Mouse (Mus musculus) thymus, postnatal 0 days (tissue): ENCODE results near the gene Atrnl1. TPM values are rescaled to one million over a fixed set of nuclear protein-coding genes. Genes with fewer than 3 reads are reported as not detected.

ENCODE experiments used
- DNase-seq: peaks from one replicate; pipeline ENCODE4 v3.0.0-alpha.2; 2015; ENCODE audit warnings: low spot score
- polyA plus RNA-seq: library from polyadenylated mRNA; unstranded; fragments of >200 nt; fragmentation: Nextera tagmentation; extraction: Ambion mirVana; gene quantifications from 2 replicates; pipeline ENCODE4 v1.2.1, GENCODE M21; 2015

Atrnl1 gene
- polyA plus RNA-seq, 1 experiment from 2014 or later: 3.0 TPM

DNA sequence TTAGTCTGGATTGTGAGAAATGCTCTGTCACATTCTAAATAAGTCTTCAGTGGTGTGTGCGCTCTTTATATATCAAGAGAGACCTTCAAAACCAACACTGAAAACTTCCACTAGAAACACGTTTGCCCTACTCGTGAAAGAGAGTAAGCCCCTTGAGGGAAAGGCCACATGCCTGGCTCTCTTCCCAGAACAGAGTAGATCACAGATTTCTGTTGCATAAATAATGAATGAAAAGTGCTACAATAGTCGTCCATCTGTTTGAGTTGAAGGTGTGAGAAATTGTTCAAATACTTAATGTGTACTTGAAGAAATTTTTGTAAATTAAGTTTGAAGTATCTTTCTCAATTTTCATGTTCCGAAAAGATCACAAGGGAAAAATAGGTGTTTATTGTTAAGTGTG lies 312.2 kb downstream of the Atrnl1 start:
- no peak for DNase-seq

DNA sequence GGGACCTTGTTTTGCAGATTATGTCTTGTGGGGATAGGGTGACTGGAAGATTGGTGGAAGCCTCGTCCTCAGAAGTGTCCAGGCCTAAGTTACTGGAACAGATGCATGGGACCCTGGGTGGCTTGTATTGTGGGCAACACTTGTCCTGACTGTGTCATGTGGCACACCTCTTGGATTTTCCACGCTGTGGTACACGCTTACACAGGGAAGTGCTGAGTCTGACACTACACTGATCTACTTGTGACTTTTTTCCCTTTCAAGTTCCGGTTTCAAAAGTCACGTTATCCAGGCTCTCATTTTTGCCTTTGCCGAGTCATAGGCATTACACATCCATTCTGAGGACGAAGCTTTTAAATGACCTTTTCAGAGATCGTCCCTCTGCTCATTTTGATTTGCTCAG lies 314.0 kb downstream of the Atrnl1 start:
- no peak for DNase-seq

DNA sequence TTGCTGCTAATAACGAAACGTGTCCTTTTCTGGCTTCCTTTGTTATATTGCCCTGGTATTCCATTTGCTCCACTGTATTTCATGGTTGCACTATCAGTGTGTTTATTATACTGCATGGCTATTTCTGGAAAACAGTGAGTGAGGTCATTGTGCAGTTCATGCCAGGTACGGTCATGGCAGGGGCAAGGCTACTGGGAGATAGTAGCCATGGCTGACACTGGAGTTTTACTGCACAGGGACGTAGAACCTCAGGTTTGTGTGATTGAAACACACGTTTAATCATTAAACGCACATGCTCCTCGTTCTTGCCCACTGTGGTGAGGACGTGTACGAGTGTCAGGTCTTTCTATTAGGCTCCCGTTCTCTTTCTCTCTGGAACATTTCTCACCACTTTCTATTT lies 314.8 kb downstream of the Atrnl1 start:
- no peak for DNase-seq

DNA sequence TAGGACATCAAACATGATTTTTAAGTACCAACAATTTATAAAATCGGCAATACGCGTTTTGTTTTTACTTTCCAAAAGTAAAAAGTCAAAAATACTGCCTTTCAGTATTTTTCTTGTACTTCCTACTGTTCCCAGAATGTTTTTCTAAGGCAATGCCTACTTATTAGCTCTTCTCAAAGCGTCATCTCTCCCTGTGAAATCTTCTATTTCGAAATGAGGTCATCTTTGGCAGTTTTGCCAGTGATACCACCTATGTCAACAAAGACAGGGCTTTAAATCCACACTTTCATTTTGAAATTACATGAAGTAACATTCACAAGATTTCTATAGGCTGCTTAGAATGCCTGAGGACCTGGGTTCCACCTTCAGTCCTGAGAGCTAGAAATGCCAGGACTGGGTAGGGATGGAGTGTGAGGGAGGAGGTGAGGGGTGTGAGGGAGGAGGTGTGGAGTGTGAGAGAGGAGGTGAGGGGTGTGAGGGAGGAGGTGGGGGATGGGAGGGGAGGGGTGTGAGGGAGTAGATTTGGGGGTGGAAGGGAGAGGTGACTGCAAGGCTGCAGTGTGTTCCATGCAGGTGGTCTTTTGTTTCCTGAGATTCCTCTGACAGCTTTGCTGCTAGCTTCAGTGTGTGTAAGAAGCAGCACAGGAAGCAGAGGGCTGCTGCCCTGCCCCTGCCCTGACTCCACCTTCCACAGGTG lies 315.5 kb downstream of the Atrnl1 start:
- DNase-seq: peak; percentile 9

DNA sequence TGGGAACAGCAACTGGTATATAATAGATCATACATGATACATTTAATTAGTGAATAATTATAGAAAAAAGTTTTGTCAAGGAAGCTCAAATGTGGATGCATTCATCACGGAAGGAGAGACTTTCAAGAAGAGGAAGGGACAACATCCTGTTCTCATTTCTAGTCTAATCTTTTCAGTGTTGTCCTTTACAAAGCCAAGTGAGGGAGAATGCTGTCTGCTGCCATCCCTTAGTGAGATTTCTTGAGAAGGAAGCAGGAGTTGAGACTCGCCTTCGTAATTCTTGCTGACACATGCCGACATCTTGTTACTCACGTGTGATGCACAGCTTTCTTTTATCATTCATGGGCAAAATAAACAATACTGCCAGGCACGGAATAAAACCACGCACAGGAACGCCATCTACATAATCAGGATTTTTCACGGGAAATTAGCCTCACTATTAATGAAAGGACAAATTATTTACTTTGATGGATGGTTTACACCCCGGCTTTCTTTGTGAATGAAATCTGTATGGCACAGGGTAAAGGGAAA lies 316.2 kb downstream of the Atrnl1 start:
- no peak for DNase-seq

DNA sequence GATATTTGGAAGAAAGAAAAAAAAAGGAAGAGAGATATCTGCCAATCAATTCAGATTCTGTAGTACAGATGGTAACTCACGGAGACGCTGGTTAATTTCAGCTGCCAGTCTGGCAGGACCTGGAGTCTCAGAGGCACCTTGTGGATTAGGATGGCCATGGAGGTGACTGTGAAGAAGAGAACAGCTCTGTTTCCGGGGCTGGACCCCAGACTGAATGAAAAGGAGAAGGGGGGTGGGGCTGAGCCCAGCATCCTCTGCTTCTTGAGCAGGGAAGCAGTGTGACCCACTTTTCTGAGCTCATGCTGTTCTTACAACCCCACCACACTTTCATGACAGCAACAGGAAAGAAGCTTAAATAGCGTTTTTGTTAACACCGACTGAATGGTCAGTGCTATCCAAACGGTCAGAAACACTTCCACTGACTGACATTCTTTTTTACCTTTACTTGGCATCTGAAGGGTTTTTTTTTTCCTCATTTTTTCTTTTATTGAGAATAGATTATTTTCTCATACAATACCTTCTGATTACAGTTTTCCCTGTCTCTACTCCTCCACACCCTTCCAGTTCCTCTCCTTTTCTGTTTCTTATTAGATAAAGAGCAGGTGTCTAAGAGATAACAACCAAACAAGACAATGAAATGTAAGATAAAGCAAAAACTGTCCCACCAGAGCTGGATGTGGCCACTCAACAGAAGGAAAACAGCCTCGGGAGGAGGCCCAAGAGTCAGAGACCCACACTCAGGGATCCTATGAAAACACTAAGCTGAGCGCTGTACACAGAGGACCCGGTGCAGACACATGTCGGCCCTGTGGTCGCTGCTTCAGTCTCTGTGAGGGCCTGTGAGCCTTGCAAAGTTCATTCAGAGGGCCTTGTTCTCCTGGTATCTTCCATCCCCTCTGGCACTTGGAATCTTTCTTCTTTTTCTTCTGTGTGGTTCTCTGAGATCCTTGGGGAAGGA lies 317.0 kb downstream of the Atrnl1 start:
- DNase-seq: peak; percentile 43

DNA sequence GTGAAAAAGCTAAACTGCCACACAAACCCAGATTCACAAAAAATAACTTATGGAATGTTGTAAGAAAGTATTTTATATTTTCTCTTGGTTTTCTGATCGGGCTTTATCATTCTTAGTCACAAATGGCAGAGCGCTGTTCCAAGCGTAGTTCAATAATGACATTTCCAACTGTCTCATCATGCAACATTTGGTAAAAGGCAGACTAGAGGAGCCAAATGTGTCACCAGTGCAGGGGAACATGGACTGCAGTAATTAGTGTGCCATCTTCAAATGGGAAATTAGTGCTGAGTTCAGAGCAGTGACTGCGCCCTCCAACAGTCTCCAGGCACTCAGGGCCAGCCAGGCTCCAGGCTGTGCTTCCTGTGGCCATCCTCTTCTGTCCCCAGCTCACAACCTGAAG lies 320.8 kb downstream of the Atrnl1 start:
- DNase-seq: no peak

DNA sequence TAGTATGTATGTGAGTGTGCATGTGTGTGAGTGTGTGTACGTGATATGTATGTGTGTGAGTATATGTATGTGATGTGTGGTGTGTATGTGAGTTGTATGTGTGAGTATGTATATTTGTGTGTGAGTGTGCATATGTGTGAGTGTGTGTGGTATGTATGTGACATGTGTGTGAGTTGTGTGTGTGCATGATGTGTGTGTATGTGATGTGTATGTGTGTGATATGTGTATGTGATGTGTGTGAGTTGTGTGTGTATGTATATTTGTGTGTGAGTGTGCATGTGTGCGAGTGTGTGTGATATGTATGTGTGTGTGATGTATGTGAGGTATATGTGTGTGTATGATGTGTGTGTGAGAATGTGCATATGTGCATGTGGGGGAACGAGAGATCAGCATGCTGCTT lies 326.0 kb downstream of the Atrnl1 start:
- no peak for DNase-seq

DNA sequence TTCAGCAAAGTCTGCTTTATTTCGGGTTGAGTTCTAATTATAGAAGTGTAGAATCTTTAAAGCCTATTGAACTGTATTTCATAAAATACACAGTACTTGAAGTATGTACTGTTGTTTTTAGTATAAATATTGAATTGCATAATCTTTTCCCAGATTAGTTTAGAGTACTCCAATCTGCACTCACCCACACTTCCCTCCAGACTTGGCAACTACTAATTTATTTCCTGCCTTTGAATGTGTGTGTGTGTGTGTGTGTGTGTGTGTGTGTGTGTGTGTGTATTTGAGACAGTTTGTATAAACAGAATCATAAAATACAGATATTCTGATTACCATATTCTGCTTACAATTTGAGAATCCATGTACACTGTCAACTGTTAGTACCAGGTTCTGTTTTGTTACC lies 328.3 kb downstream of the Atrnl1 start:
- DNase-seq: no peak

DNA sequence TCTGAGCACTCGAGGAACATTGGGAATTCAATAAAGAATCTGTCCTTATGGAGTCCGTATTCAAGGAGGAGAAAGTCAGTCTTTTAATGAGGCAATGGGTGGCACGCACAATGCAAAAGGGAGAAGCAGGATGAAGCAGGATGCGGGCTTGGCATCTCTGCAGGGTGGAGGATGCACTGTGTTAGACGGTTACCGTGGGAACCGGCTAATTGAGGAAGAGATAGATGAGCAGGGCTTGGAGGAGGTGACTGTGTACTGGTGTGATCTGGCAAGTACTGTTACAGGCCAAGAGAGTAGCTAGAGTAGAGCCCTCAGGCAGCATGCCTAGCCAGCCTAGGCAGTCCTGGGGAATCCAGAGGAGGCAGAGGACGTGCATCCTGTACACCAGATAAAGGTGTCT lies 330.7 kb downstream of the Atrnl1 start:
- DNase-seq: no peak

DNA sequence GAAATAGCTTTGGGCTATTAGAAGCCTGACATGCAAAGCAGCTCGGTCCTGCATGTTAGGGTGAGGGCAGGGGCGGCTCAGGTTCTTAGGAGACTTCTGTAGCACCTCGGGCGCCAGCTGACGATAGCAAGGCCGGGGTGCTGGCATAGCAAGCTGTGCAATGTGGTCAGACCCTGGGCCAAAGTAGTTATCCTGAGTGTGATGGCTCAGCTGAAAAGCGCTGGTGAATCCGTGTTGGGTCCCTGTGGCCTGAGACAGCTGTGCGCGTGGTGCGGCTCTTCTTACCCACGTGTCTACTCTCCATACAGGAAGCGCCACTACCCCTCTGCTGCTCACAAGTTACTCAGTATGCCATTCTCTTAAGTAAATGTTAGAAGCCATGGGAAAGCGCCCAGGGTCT lies 331.4 kb downstream of the Atrnl1 start:
- DNase-seq: no peak

DNA sequence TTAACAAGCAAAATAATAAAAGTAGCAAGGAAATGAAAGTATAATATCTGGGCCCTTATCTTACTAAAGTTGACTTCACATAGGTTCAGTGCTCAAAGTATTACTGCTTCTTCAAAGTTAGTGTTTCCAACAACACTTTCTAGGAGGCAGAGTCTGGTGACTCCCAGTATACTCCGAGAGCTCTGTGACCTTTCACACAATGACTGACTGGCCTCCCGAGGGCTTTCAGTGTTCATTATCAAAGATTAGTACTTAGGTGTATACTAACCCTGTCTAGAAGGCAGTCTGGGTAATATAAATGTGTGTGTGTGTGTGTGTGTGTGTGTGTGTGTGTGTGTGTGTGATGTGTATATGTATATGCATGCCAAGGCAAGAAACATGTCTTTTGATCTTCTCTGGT lies 332.5 kb downstream of the Atrnl1 start:
- DNase-seq: no peak

DNA sequence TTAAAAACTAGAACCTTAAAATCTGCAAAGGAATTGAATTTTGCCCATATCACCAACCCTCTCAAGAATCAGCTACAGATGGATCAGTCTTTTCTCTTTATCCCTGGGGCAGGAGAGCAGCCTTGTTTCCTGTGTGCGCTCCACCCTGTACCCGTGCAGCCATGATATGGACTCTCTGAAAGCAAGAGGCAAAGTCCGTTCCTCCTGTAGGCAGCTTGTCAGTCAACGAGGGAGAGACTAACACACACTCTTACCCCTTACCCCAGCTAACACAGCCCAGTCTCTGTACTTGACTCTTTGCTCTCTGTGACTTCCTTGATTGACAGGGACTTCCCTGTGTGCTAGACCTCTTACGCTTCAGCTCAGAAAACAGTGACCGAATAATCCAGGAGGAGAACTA lies 333.8 kb downstream of the Atrnl1 start:
- no peak for DNase-seq

DNA sequence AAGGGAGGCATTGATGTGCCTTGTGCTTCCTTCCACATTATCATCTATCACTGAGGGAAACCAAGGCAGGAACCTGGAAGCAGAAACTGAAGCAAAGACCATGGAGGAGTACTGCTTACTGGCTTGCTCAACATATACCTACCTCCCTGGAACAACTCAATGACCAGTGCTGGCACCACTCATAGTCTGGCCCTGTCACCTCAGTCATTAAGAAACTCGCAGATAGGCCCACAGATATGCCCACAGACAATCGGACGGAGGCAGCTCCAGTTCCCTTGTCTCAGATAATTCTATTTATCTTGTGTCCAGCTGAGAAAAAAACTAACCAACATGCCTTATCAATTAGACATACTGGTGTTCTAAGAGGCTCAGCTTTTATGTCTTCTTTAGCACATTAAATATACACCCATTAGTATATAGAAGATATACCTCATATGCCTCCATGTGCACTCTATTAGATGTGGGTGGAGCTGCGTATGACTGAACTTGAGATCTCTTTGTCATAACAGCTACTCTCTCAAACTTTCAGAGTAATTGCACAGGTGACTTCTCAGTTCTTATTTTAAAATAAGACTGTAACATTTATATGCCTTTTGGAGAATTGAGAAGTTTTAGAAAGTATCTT lies 334.9 kb downstream of the Atrnl1 start:
- no peak for DNase-seq

DNA sequence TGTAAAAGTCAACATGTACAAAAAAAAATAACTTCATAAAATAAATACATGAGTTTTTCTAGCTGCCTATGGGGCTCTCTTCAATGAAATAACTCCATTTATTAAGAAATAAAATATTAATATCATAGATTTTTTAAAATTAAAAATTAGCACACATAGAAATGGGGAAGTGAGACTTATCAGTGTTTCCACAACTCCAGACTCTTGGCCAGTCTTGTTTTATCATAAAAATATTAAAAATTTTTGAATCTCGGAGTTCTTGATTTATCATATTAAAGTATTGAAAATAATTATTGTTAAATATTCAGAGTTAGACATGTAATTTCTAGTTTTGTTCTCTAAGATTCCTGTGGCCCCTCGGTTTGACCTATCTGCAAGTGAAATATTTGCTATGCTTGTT lies 337.7 kb downstream of the Atrnl1 start:
- no peak for DNase-seq

DNA sequence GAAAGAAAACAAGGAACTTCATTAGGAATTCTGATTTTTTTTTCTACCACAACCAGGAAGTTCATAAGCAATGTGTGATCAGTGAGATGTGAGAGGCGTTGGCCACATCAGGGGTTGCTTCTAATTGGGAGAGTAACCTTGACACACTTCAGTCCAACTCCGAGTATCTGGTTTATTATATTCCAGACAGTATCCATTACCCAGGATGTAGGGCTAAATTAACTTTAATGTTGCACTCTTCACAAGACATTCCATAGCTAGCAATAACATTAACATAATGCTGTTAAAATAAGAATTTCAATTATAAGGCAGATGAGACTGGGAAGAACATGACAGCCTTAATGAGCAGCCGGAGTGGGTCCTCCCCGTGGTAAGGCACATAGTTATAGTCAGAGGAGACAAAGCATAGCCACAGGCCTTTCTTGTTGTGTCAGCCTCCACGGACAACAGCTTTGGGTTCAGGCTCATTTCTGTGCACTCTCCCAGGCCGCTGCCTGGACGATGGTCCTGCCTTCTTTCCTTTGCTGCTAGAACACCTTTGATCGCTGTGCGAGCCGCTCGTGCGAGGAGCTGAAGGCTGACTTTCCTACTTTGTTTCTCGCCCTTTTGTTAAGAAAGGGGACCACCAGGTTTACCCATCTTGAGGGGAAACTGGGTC lies 338.6 kb downstream of the Atrnl1 start:
- DNase-seq: no peak

DNA sequence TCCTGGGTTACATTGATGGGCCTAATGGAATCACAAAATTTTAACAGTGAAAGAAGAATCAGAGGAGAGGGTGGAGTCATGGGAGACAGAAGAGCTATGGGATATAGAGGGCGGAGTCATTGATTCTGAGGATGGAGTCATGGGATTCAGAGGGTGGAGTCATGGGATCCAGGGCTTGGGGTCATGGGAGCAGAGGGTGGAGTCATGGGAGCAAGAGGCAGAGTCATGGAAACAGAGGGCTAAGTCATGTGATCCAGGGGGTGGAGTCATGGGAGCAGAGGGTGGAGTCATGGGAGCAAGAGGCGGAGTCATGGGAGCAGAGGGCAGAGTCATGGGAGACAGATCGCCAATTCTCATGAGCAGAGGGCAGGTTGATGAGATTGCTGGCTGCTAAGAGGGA lies 343.3 kb downstream of the Atrnl1 start:
- no peak for DNase-seq

DNA sequence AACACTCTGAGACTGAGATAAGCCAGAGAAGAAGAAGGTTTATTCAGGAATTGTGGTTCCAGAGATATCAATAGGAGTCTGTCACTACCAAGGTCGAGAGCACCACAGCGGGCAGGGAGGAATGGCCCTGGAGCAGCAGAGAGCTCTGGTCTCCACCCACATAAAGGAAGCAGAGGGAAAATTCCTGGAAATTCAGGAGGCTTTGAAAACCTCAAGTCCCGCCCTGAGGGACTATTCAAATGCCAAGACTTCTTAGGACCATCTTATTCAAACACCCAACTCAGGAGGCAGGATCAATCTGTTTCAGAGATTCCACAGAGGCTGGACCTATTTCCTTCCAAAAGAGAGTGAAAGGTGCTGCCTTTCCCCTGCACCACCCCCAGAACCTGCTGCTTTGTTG lies 345.6 kb downstream of the Atrnl1 start:
- no peak for DNase-seq

DNA sequence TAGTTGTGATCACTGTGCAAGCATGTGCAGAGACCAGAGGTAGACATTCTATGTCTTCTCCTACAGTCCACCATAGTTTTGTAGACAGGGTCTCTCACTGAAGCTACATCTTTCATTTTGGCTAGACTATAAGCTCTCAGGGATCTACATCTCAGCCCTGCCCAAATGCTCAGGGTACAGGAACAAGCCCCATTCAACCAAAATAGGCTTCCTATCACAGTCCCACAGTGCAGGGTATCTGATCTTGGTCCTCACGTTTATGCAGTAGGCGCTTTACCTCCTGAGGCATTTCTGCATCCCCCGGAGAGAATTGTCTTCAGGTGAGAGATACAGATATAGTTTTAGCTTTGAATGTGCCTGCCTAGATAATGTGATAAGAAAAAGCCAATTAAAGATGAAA lies 346.5 kb downstream of the Atrnl1 start:
- DNase-seq: no peak

DNA sequence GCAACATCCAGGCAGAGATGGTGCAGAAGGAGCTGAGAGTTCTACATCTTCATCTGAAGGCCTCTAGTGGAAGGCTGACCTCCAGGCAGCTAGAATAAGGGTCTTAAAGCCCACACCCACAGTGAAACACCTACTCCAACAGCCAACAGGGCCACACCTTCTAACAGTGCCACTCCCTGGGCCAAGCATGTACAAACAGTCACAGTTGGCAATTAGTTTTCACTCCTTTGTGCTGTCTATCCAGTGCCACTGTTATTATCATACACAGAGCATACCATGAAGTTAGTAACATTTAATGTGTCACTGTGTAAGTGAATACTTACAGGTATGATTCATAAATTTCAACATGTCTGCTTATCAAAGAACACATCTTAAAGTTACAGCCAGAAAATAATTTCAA lies 347.3 kb downstream of the Atrnl1 start:
- DNase-seq: no peak

DNA sequence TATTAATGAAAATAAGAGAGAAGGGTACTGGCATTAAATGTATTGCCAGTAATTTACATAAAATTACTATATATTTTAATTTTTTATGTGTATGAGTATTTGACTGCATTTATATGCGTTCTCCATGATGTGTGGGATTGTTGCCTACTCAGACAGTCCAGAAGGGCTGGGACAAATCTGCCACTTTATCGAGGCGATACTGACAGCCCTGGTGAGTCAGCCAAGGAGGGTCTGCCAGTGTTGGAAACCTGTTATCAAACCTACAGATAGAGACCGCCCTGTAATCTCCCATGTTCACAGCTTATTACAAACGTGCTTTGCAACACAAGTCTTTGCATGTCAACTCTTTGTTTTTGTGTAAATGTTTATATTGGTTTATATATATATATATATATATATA lies 347.9 kb downstream of the Atrnl1 start:
- DNase-seq: no peak

DNA sequence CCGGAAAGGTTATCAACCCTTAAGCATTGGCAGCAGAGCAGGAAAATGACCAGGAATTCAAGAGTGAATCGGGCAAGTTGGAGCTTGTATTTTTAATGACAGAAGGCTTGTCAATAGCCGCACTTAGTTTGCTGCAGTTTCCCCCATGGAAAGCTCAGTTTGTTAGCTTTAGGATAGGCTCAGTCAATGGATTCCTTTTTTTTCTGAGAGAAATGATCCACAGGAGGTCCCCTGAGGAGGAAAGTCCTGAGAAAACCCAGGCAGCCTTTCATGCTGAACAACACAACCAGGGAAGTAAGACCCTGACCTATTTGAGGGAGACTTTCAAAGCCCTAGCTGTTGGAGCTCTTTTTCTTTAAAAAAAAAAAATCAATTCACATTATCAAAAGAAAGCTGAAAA lies 350.5 kb downstream of the Atrnl1 start:
- DNase-seq: no peak
